Mouse (Mus musculus) gonadal fat pad, adult 2 months (tissue): Measurements from ENCODE around the gene Mtif3. TPM values are rescaled to one million over a fixed set of nuclear protein-coding genes. Genes with fewer than 3 reads are reported as not detected.
"Not testable (repeated sequence)": the region's sequence is repeated elsewhere in the genome, so short reads cannot be mapped to it uniquely, and the experiment has no call there.

ENCODE experiments used
- DNase-seq: peaks from one replicate; pipeline ENCODE4 v3.0.0-alpha.2; 2012; ENCODE audit warnings: low read depth
- polyA plus RNA-seq: library from polyadenylated mRNA; depleted of rRNA; stranded (reverse); fragments of >200 nt; gene quantifications from 2 replicates; pipeline ENCODE4 v1.2.3, GENCODE M21; 2012

The Mtif3 gene
- polyA plus RNA-seq, 1 experiment = 10.7 TPM

GRCm38 (mm10) chr5:146954576-146954975 is 9.0 kb downstream of the Mtif3 start:
- DNase-seq = no peak

GRCm38 (mm10) chr5:146948508-146949088 is 15.0 kb downstream of the Mtif3 start, which contains the start of gene Gtf3a:
TSS of gene Gtf3a (plus strand) at chr5:146948657.
- no peak for DNase-seq

GRCm38 (mm10) chr5:146948041-146948507 is 15.5 kb downstream of the Mtif3 start:
- no peak for DNase-seq

- DNase-seq = no peak
Observed at GRCm38 (mm10) chr5:146947497-146947896, 16.1 kb downstream of the Mtif3 start.

- no peak for DNase-seq
Observed at GRCm38 (mm10) chr5:146946682-146947081, 16.9 kb downstream of the Mtif3 start.

GRCm38 (mm10) chr5:146944568-146944967 is 19.0 kb downstream of the Mtif3 start:
- no peak for DNase-seq

GRCm38 (mm10) chr5:146942965-146943364 is 20.6 kb downstream of the Mtif3 start:
- DNase-seq = no peak

GRCm38 (mm10) chr5:146941939-146942338 is 21.7 kb downstream of the Mtif3 start:
- not testable (repeated sequence) for DNase-seq

- DNase-seq = no peak
Observed at GRCm38 (mm10) chr5:146940219-146940618, 23.4 kb downstream of the Mtif3 start.

GRCm38 (mm10) chr5:146939109-146939796 is 24.3 kb downstream of the Mtif3 start:
- DNase-seq = no peak

- DNase-seq = no peak
Observed at GRCm38 (mm10) chr5:146937541-146938503, 25.8 kb downstream of the Mtif3 start.

GRCm38 (mm10) chr5:146933466-146933865 is 30.1 kb downstream of the Mtif3 start:
- DNase-seq = no peak

GRCm38 (mm10) chr5:146931904-146932553 is 31.6 kb downstream of the Mtif3 start:
- DNase-seq = no peak

GRCm38 (mm10) chr5:146931422-146931821 is 32.2 kb downstream of the Mtif3 start:
- DNase-seq = no peak

GRCm38 (mm10) chr5:146926673-146927072 is 36.9 kb downstream of the Mtif3 start:
- DNase-seq = no peak

GRCm38 (mm10) chr5:146923547-146923946 is 40.1 kb downstream of the Mtif3 start:
- DNase-seq = no peak

- no peak for DNase-seq
Observed at GRCm38 (mm10) chr5:146921224-146921623, 42.4 kb downstream of the Mtif3 start.

GRCm38 (mm10) chr5:146920314-146921161 is 43.1 kb downstream of the Mtif3 start:
- no peak for DNase-seq

- DNase-seq = no peak
Observed at GRCm38 (mm10) chr5:146919874-146920273, 43.7 kb downstream of the Mtif3 start.

- DNase-seq = not testable (repeated sequence)
Observed at GRCm38 (mm10) chr5:146917357-146917756, 46.2 kb downstream of the Mtif3 start.

- DNase-seq = no peak
Observed at GRCm38 (mm10) chr5:146916806-146917205, 46.8 kb downstream of the Mtif3 start.
